Mouse (Mus musculus) ES-Bruce4 (cell line): ENCODE measurements around the gene Nlrp5. TPM values are rescaled to one million over a fixed set of nuclear protein-coding genes. Genes with fewer than 3 reads are reported as not detected.
A peak's percentile ranks its signal among the peaks of the same experiment; 100 is the strongest.
"Not testable (repeated sequence)": the region's sequence is repeated elsewhere in the genome, so short reads cannot be mapped to it uniquely, and the experiment has no call there.

ENCODE experiments used
- H3K27ac ChIP-seq: 2 replicates; pipeline ENCODE4 v1.5.1; 2012; ENCODE audit warnings: low read length, inconsistent platforms; ENCODE audit not compliant: insufficient read depth
- H3K27me3 ChIP-seq: 2 replicates; pipeline ENCODE4 v1.6.1; 2012; ENCODE audit warnings: mild to moderate bottlenecking, low read length, inconsistent platforms; ENCODE audit not compliant: control insufficient read depth, poor library complexity, insufficient read depth, severe bottlenecking
- H3K36me3 ChIP-seq: 2 replicates; pipeline ENCODE4 v1.6.1; 2012; ENCODE audit warnings: inconsistent platforms, mild to moderate bottlenecking, low read length, moderate library complexity; ENCODE audit not compliant: control insufficient read depth, poor library complexity, insufficient read depth, severe bottlenecking
- H3K4me1 ChIP-seq: one replicate; pipeline ENCODE4 v1.8.1; 2011; ENCODE audit warnings: low read length; ENCODE audit not compliant: control insufficient read depth, insufficient read depth
- H3K4me3 ChIP-seq: 2 replicates; pipeline ENCODE4 v1.5.1; 2011; ENCODE audit warnings: low read depth, mild to moderate bottlenecking, low read length
- H3K9ac ChIP-seq: 2 replicates; pipeline ENCODE4 v1.6.1; 2012; ENCODE audit warnings: low read depth, mild to moderate bottlenecking, inconsistent platforms; ENCODE audit not compliant: poor library complexity, severe bottlenecking
- H3K9me3 ChIP-seq: replicated peaks from 2 replicates; pipeline ENCODE4 v1.6.1; 2012; ENCODE audit warnings: mild to moderate bottlenecking, low read length, inconsistent platforms; ENCODE audit not compliant: control insufficient read depth, poor library complexity, insufficient read depth, severe bottlenecking
- CTCF ChIP-seq: IDR thresholded peaks from one replicate; pipeline ENCODE4 v1.8.1; 2011; ENCODE audit warnings: low read depth, low read length
- EP300 ChIP-seq: IDR thresholded peaks from 2 replicates; pipeline ENCODE4 v1.6.1; 2011; ENCODE audit warnings: low read depth, low read length; ENCODE audit not compliant: insufficient read depth
- POLR2A ChIP-seq: IDR thresholded peaks from one replicate; pipeline ENCODE4 v1.8.1; 2011; ENCODE audit warnings: low read length; ENCODE audit not compliant: insufficient read depth
- polyA plus RNA-seq: library from polyadenylated mRNA; stranded (reverse); fragments of >200 nt; gene quantifications from 2 replicates; pipeline ENCODE4 v1.2.4, GENCODE M21; 2011; ENCODE audit warnings: low read depth; ENCODE audit not compliant: missing spikeins, insufficient read depth, insufficient read length

The Nlrp5 gene
- polyA plus RNA-seq: not detected in 2 replicates

- no peaks in the 10 kb centered on the region for H3K36me3 ChIP-seq
- no peak within 1 kb of the TSS for H3K4me3 ChIP-seq
- H3K27ac ChIP-seq: no peak within 1 kb of the TSS
- H3K27me3 ChIP-seq: no peaks in the 10 kb centered on the region
- no peaks in the 10 kb centered on the region for H3K9me3 ChIP-seq
- no peak within 1 kb of the TSS for H3K9ac ChIP-seq
- no peaks in the 10 kb centered on the region for H3K4me1 ChIP-seq
- no peak for TF ChIP-seq CTCF
- TF ChIP-seq POLR2A: no peak
- TF ChIP-seq EP300: no peak
These were observed at the start of gene Nlrp5 for GRCm38 (mm10) chr7:23385589-23385988. TSS of gene Nlrp5 (plus strand) at chr7:23385889.

GRCm38 (mm10) chr7:23358311-23358710 is 27.4 kb upstream of the Nlrp5 start:
- H3K4me3 ChIP-seq, H3K27me3 ChIP-seq, H3K27ac ChIP-seq, H3K36me3 ChIP-seq, H3K9me3 ChIP-seq, H3K9ac ChIP-seq, H3K4me1 ChIP-seq: not testable (repeated sequence)

GRCm38 (mm10) chr7:23470201-23470600 is 84.5 kb downstream of the Nlrp5 start:
- not testable (repeated sequence) for H3K4me1 ChIP-seq, H3K9me3 ChIP-seq, H3K9ac ChIP-seq, H3K36me3 ChIP-seq, H3K4me3 ChIP-seq, H3K27me3 ChIP-seq
- TF ChIP-seq EP300: peak; percentile 93
- H3K27ac ChIP-seq: peak overlapping the region; percentile 95

- peak overlapping the region; percentile 91 for H3K27ac ChIP-seq
- not testable (repeated sequence) for H3K36me3 ChIP-seq, H3K9ac ChIP-seq, H3K4me3 ChIP-seq, H3K4me1 ChIP-seq, H3K9me3 ChIP-seq, H3K27me3 ChIP-seq
- TF ChIP-seq EP300: peak; percentile 87
These were observed 85.1 kb downstream of the Nlrp5 start for GRCm38 (mm10) chr7:23470832-23471231.

GRCm38 (mm10) chr7:23472886-23473285 is 87.2 kb downstream of the Nlrp5 start:
- H3K4me3 ChIP-seq, H3K27ac ChIP-seq, H3K4me1 ChIP-seq, H3K36me3 ChIP-seq, H3K9ac ChIP-seq, H3K27me3 ChIP-seq, H3K9me3 ChIP-seq: not testable (repeated sequence)
- TF ChIP-seq EP300: peak; percentile 77; the same call in 1 of the 2 replicates

Other genes starting within 250 kb of the Nlrp5 start
- not detected in 2 replicates for gene Gm10662, start 241.4 kb upstream of the Nlrp5 start, polyA plus RNA-seq
- gene Vmn1r165, start 168.6 kb upstream of the Nlrp5 start, polyA plus RNA-seq: not detected in 2 replicates
- not detected in 2 replicates for gene Vmn1r166, start 134.2 kb upstream of the Nlrp5 start, polyA plus RNA-seq
- not detected in 2 replicates for gene Gm6902, start 107.0 kb upstream of the Nlrp5 start, polyA plus RNA-seq
- not detected in 2 replicates for gene Nlrp4e, start 84.7 kb upstream of the Nlrp5 start, polyA plus RNA-seq
- gene Vmn1r167, start 121.3 kb downstream of the Nlrp5 start, polyA plus RNA-seq: not detected in 2 replicates
- gene Vmn1r168, start 153.8 kb downstream of the Nlrp5 start, polyA plus RNA-seq: not detected in 2 replicates
- gene Vmn1r169, start 189.6 kb downstream of the Nlrp5 start, polyA plus RNA-seq: not detected in 2 replicates
- not detected in 2 replicates for gene Vmn1r170, start 220.3 kb downstream of the Nlrp5 start, polyA plus RNA-seq
- gene Vmn1r171, start 244.8 kb downstream of the Nlrp5 start, polyA plus RNA-seq: not detected in 2 replicates